Mouse (Mus musculus): ENCODE data around the gene C1qtnf4.

C1qtnf4 gene

GRCm38 (mm10) chr2:90885218-90886041, at the start of gene C1qtnf4:
Gene C1qtnf4 (plus strand): TSS chr2:90885860.
- Histone ChIP-seq H3K4me1 (replicated peaks; ENCODE audit: low read depth, low read length) (peaks cover 25% of the 10 kb centered on the region), H3K27me3 (ENCODE audit: insufficient read depth, low read length) (peaks cover 88% of the 10 kb centered on the region), H3K4me3 (replicated peaks; ENCODE audit: low read length) (peak within 1 kb of the TSS; percentile 76), H3K9me3 (ENCODE audit: low read length) (no peaks in the 10 kb centered on the region), H3K36me3 (ENCODE audit: insufficient read depth, low read length) (no peaks in the 10 kb centered on the region)
- TF ChIP-seq NANOG (IDR thresholded peaks at IDR 0.05; ENCODE audit: borderline replicate concordance, low read length) = no peak
- TF ChIP-seq CTCF (conservative IDR thresholded peaks at IDR 0.05; ENCODE audit: low read length) = no peak

DNA sequence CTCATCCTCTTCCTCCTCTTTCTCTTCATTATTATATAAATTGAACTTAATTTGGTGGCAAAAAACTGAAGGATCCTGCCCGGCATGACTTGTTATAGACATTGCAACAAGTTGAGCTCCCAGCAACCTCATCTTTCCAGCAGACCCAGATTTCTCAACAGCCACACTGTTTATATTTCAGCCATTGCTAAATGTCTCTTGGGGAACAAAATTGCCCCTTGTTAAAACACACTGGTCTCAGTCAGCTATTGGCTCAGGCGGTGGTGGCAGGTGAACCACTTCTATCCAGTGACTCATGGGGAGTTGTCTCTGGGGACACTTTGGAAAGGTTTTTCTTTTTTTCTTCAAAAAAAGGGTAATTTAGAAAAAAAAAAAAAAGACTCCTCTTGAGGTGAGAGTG, 47.0 kb upstream of the C1qtnf4 start:
- Histone ChIP-seq H3K36me3 (ENCODE audit: insufficient read depth, low read length) (no peaks in the 10 kb centered on the region), H3K9me3 (ENCODE audit: low read length) (no peaks in the 10 kb centered on the region), H3K27me3 (ENCODE audit: insufficient read depth, low read length) (no peaks in the 10 kb centered on the region), H3K4me3 (replicated peaks; ENCODE audit: low read length) (no peak overlapping the region), H3K4me1 (replicated peaks; ENCODE audit: low read depth, low read length) (peaks cover 5% of the 10 kb centered on the region; the same call in 1 of the 2 replicates)
- no peak for TF ChIP-seq NANOG (IDR thresholded peaks at IDR 0.05; ENCODE audit: borderline replicate concordance, low read length)
- TF ChIP-seq POU5F1 (IDR thresholded peaks at IDR 0.05; ENCODE audit: borderline replicate concordance, low read length) = no peak
- no peak for TF ChIP-seq CTCF (conservative IDR thresholded peaks at IDR 0.05; ENCODE audit: low read length)

DNA sequence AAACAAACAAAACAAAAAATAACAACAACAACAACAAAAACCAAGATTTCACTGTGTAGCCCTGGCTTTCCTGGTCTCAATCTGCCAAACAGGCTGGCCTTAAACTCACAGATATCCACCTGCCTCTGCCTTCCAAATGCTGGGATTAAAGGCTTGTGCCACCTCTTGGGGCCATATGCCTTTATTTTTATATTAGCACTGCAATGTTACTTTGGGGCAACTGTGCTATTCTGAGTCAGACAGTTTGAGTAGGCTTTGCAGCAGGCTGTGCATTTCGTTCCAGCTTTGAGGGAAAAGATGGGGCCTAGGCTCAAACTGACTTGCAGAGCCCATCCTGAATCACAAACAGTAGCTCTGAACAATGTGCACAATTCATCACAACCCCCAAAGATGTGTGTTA, 42.0 kb upstream of the C1qtnf4 start:
- H3K27me3 ChIP-seq (ENCODE audit: insufficient read depth, low read length) = no peaks in the 10 kb centered on the region
- H3K4me1 ChIP-seq (replicated peaks; ENCODE audit: low read depth, low read length) = peaks cover 22% of the 10 kb centered on the region
- no peaks in the 10 kb centered on the region for H3K36me3 ChIP-seq (ENCODE audit: insufficient read depth, low read length)
- H3K9me3 ChIP-seq (ENCODE audit: low read length) = no peaks in the 10 kb centered on the region
- H3K4me3 ChIP-seq (replicated peaks; ENCODE audit: low read length) = no peak overlapping the region
- TF ChIP-seq CTCF (conservative IDR thresholded peaks at IDR 0.05; ENCODE audit: low read length) (no peak), POU5F1 (IDR thresholded peaks at IDR 0.05; ENCODE audit: borderline replicate concordance, low read length) (no peak), NANOG (IDR thresholded peaks at IDR 0.05; ENCODE audit: borderline replicate concordance, low read length) (no peak)

GRCm38 (mm10) chr2:90844262-90844661, 41.4 kb upstream of the C1qtnf4 start:
- Histone ChIP-seq H3K27me3 (ENCODE audit: insufficient read depth, low read length) (no peaks in the 10 kb centered on the region), H3K4me3 (replicated peaks; ENCODE audit: low read length) (no peak overlapping the region), H3K4me1 (replicated peaks; ENCODE audit: low read depth, low read length) (peaks cover 28% of the 10 kb centered on the region), H3K9me3 (ENCODE audit: low read length) (no peaks in the 10 kb centered on the region), H3K36me3 (ENCODE audit: insufficient read depth, low read length) (peaks cover 5% of the 10 kb centered on the region; the same call in 1 of the 2 replicates)
- TF ChIP-seq POU5F1 (IDR thresholded peaks at IDR 0.05; ENCODE audit: borderline replicate concordance, low read length) (no peak), NANOG (IDR thresholded peaks at IDR 0.05; ENCODE audit: borderline replicate concordance, low read length) (no peak), CTCF (conservative IDR thresholded peaks at IDR 0.05; ENCODE audit: low read length) (no peak)

- no peak for TF ChIP-seq POU5F1 (IDR thresholded peaks at IDR 0.05; ENCODE audit: borderline replicate concordance, low read length)
- Histone ChIP-seq H3K4me3 (replicated peaks; ENCODE audit: low read length) (no peak overlapping the region), H3K4me1 (replicated peaks; ENCODE audit: low read depth, low read length) (peaks cover 34% of the 10 kb centered on the region), H3K27me3 (ENCODE audit: insufficient read depth, low read length) (no peaks in the 10 kb centered on the region), H3K9me3 (ENCODE audit: low read length) (no peaks in the 10 kb centered on the region), H3K36me3 (ENCODE audit: insufficient read depth, low read length) (peaks cover 14% of the 10 kb centered on the region)
Observed at GRCm38 (mm10) chr2:90845234-90845633, 40.4 kb upstream of the C1qtnf4 start.

GRCm38 (mm10) chr2:90846171-90846570, 39.5 kb upstream of the C1qtnf4 start:
- H3K9me3 ChIP-seq (ENCODE audit: low read length) = no peaks in the 10 kb centered on the region
- H3K27me3 ChIP-seq (ENCODE audit: insufficient read depth, low read length) = no peaks in the 10 kb centered on the region
- TF ChIP-seq POU5F1 (IDR thresholded peaks at IDR 0.05; ENCODE audit: borderline replicate concordance, low read length) (no peak), NANOG (IDR thresholded peaks at IDR 0.05; ENCODE audit: borderline replicate concordance, low read length) (no peak), CTCF (conservative IDR thresholded peaks at IDR 0.05; ENCODE audit: low read length) (no peak)
- peaks cover 34% of the 10 kb centered on the region for H3K4me1 ChIP-seq (replicated peaks; ENCODE audit: low read depth, low read length)
- peaks cover 24% of the 10 kb centered on the region for H3K36me3 ChIP-seq (ENCODE audit: insufficient read depth, low read length)
- peak overlapping the region; percentile 95 for H3K4me3 ChIP-seq (replicated peaks; ENCODE audit: low read length)

GRCm38 (mm10) chr2:90846597-90846954, 39.1 kb upstream of the C1qtnf4 start:
- no peak for TF ChIP-seq POU5F1 (IDR thresholded peaks at IDR 0.05; ENCODE audit: borderline replicate concordance, low read length)
- no peak for TF ChIP-seq CTCF (conservative IDR thresholded peaks at IDR 0.05; ENCODE audit: low read length)
- 0 out of 2 replicates have a peak, but pooled peaks have one; percentile 5 for TF ChIP-seq NANOG (IDR thresholded peaks at IDR 0.05; ENCODE audit: borderline replicate concordance, low read length)
- no peaks in the 10 kb centered on the region for H3K27me3 ChIP-seq (ENCODE audit: insufficient read depth, low read length)
- H3K9me3 ChIP-seq (ENCODE audit: low read length) = no peaks in the 10 kb centered on the region
- H3K4me1 ChIP-seq (replicated peaks; ENCODE audit: low read depth, low read length) = peaks cover 34% of the 10 kb centered on the region
- peak overlapping the region; percentile 95 for H3K4me3 ChIP-seq (replicated peaks; ENCODE audit: low read length)
- peaks cover 28% of the 10 kb centered on the region for H3K36me3 ChIP-seq (ENCODE audit: insufficient read depth, low read length)

DNA sequence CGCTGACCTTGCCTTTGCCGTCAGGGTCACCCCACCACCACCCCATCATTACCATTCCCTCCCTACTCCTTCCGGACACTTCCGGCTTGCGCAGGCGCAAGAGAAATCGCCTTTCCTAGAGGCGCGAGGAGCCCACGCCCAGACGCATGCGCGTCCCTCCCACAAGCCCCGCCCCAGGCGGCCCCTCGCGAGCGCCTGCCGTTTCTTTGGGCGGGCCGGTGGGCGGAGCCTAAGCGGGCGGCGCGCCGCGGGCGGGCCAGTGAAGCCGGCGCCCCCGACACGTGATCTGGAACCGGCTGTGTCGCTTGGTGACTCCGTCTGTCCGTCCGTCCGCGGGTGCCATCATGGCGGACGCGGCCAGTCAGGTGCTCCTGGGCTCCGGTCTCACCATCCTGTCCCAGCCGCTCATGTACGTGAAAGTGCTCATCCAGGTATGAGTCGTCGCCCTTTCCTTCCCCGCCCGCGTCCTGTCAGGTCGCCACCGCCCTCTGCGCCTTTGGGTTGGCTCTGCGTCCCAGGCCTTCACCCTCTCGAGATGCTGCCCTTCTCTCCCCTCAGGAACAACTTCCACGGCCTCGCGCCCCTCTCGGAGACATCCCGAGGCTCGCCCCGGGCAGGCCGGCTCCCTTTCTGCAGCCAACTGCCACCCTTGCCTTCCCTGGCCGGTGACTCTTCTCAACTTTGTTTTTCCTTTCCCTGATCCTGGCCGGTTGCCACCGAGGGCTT, 38.5 kb upstream of the C1qtnf4 start, which contains the start of gene Mtch2:
Mtch2 (plus strand) TSS at position 201 of the 726 bp plus-strand sequence.
- no peaks in the 10 kb centered on the region for H3K27me3 ChIP-seq (ENCODE audit: insufficient read depth, low read length)
- H3K4me1 ChIP-seq (replicated peaks; ENCODE audit: low read depth, low read length) = peaks cover 34% of the 10 kb centered on the region
- H3K36me3 ChIP-seq (ENCODE audit: insufficient read depth, low read length) = peaks cover 33% of the 10 kb centered on the region
- H3K4me3 ChIP-seq (replicated peaks; ENCODE audit: low read length) = peak within 1 kb of the TSS; percentile 95
- H3K9me3 ChIP-seq (ENCODE audit: low read length) = no peaks in the 10 kb centered on the region
- no peak for TF ChIP-seq CTCF (conservative IDR thresholded peaks at IDR 0.05; ENCODE audit: low read length)
- no peak for TF ChIP-seq POU5F1 (IDR thresholded peaks at IDR 0.05; ENCODE audit: borderline replicate concordance, low read length)

All from E14TG2a.4 (cell line).